Mouse (Mus musculus) stomach, embryonic 15.5 days (tissue): ENCODE data around the gene Lrp4. TPM values are rescaled to one million over a fixed set of nuclear protein-coding genes. Genes with fewer than 3 reads are reported as not detected.

Source experiments
- ATAC-seq: fragments of 200-750 bp; cut with Nextera tagmentation; 2 replicates; pipeline ENCODE4 v1.8.0; 2017; ENCODE audit warnings: low read depth, moderate number of reproducible peaks, moderate TSS enrichment; ENCODE audit not compliant: insufficient read depth, low FRiP score
- H3K27ac ChIP-seq: fragments of 300-500 bp; sonication (generic); 2 replicates; pipeline ENCODE4 v1.5.1; 2015; ENCODE audit warnings: mild to moderate bottlenecking, inconsistent platforms
- H3K27me3 ChIP-seq: fragments of 300-500 bp; sonication (generic); replicated peaks from 2 replicates; pipeline ENCODE4 v1.6.1; 2015; ENCODE audit warnings: inconsistent platforms
- H3K36me3 ChIP-seq: fragments of 300-500 bp; sonication (generic); 2 replicates; pipeline ENCODE4 v1.6.1; 2015; ENCODE audit warnings: inconsistent platforms
- H3K4me1 ChIP-seq: fragments of 300-500 bp; sonication (generic); 2 replicates; pipeline ENCODE4 v1.6.1; 2015; ENCODE audit warnings: inconsistent platforms
- H3K4me2 ChIP-seq: fragments of 300-500 bp; sonication (generic); 2 replicates; pipeline ENCODE4 v1.6.1; 2015; ENCODE audit warnings: mild to moderate bottlenecking, inconsistent platforms
- H3K4me3 ChIP-seq: fragments of 300-500 bp; sonication (generic); replicated peaks from 2 replicates; pipeline ENCODE4 v1.5.1; 2015; ENCODE audit warnings: inconsistent platforms
- H3K9ac ChIP-seq: fragments of 300-500 bp; sonication (generic); 2 replicates; pipeline ENCODE4 v1.6.1; 2015; ENCODE audit warnings: inconsistent platforms
- H3K9me3 ChIP-seq: fragments of 300-500 bp; sonication (generic); 2 replicates; pipeline ENCODE4 v1.6.1; 2016; ENCODE audit warnings: inconsistent platforms
- WGBS: fragments of 180-500 bp; shearing (Covaris S2); methylation state at CpG from one replicate; pipeline ENCODE4 v1.1.7; 2015; 5-methylcytosine and 5-hydroxymethylcytosine counted together
- polyA plus RNA-seq: library from polyadenylated mRNA; unstranded; fragments of >200 nt; fragmentation: Nextera tagmentation; extraction: Ambion mirVana; gene quantifications from 2 replicates; pipeline ENCODE4 v1.2.1, GENCODE M21; 2015

The Lrp4 gene
- polyA plus RNA-seq, 1 experiment from 2014 or later: 6.3 TPM

GRCm38 (mm10) chr2:91437116-91437815 is 20.0 kb upstream of the Lrp4 start:
- H3K4me2 ChIP-seq: no peak overlapping the region
- H3K9ac ChIP-seq: no peak overlapping the region
- no peaks in the 10 kb centered on the region for H3K36me3 ChIP-seq
- H3K4me1 ChIP-seq: no peaks in the 10 kb centered on the region
- no peak for ATAC-seq
- no peaks in the 10 kb centered on the region for H3K9me3 ChIP-seq
- no peaks in the 10 kb centered on the region for H3K27me3 ChIP-seq
- H3K27ac ChIP-seq: no peak overlapping the region
- WGBS: 79% methylated on average over 5 of the region's 5 CpGs
- no peak overlapping the region for H3K4me3 ChIP-seq

GRCm38 (mm10) chr2:91439271-91439670 is 18.0 kb upstream of the Lrp4 start:
- no peak overlapping the region for H3K27ac ChIP-seq
- no peak overlapping the region for H3K4me3 ChIP-seq
- no peak for ATAC-seq
- no peaks in the 10 kb centered on the region for H3K9me3 ChIP-seq
- no peaks in the 10 kb centered on the region for H3K27me3 ChIP-seq
- no peak overlapping the region for H3K4me2 ChIP-seq
- 0 out of 2 replicates have a peak, but pooled peaks cover 4% of the 10 kb centered on the region for H3K4me1 ChIP-seq
- no peak overlapping the region for H3K9ac ChIP-seq
- WGBS: 85% methylated on average over 10 of the region's 10 CpGs
- no peaks in the 10 kb centered on the region for H3K36me3 ChIP-seq

GRCm38 (mm10) chr2:91439876-91440275 is 17.4 kb upstream of the Lrp4 start:
- H3K4me1 ChIP-seq: 0 out of 2 replicates have a peak, but pooled peaks cover 4% of the 10 kb centered on the region
- 71% methylated on average over 1 of the region's 1 CpGs for WGBS

GRCm38 (mm10) chr2:91440686-91441085 is 16.6 kb upstream of the Lrp4 start:
- H3K4me1 ChIP-seq: 0 out of 2 replicates have a peak, but pooled peaks cover 4% of the 10 kb centered on the region

More at GRCm38 (mm10) chr2:91439876-91440275, 17.4 kb upstream of the Lrp4 start:
- Histone ChIP-seq H3K27me3 (no peaks in the 10 kb centered on the region), H3K9me3 (no peaks in the 10 kb centered on the region), H3K4me3 (no peak overlapping the region), H3K27ac (no peak overlapping the region), H3K9ac (no peak overlapping the region), H3K36me3 (no peaks in the 10 kb centered on the region), H3K4me2 (no peak overlapping the region)
- no peak for ATAC-seq

GRCm38 (mm10) chr2:91441715-91442114 is 15.6 kb upstream of the Lrp4 start:
- 53% methylated on average over 2 of the region's 2 CpGs for WGBS
- Histone ChIP-seq H3K36me3 (no peaks in the 10 kb centered on the region), H3K4me3 (no peak overlapping the region), H3K4me2 (no peak overlapping the region), H3K9me3 (no peaks in the 10 kb centered on the region), H3K27ac (no peak overlapping the region), H3K4me1 (0 out of 2 replicates have a peak, but pooled peaks cover 4% of the 10 kb centered on the region), H3K9ac (no peak overlapping the region), H3K27me3 (no peaks in the 10 kb centered on the region)
- ATAC-seq: no peak

More at GRCm38 (mm10) chr2:91440686-91441085, 16.6 kb upstream of the Lrp4 start:
- ATAC-seq: no peak
- Histone ChIP-seq H3K36me3 (no peaks in the 10 kb centered on the region), H3K9me3 (no peaks in the 10 kb centered on the region), H3K4me2 (no peak overlapping the region), H3K4me3 (no peak overlapping the region), H3K27ac (no peak overlapping the region), H3K27me3 (no peaks in the 10 kb centered on the region), H3K9ac (no peak overlapping the region)
- WGBS: 81% methylated on average over 5 of the region's 5 CpGs

GRCm38 (mm10) chr2:91442241-91442640 is 15.1 kb upstream of the Lrp4 start:
- Histone ChIP-seq H3K4me3 (no peak overlapping the region), H3K9me3 (no peaks in the 10 kb centered on the region), H3K27ac (no peak overlapping the region), H3K36me3 (no peaks in the 10 kb centered on the region), H3K9ac (no peak overlapping the region), H3K4me2 (no peak overlapping the region), H3K27me3 (no peaks in the 10 kb centered on the region), H3K4me1 (0 out of 2 replicates have a peak, but pooled peaks cover 4% of the 10 kb centered on the region)
- ATAC-seq: no peak
- 34% methylated on average over 1 of the region's 1 CpGs for WGBS

GRCm38 (mm10) chr2:91444286-91444892 is 12.9 kb upstream of the Lrp4 start, which contains the start of gene 1110051M20Rik:
Gene 1110051M20Rik, minus strand, starts transcription at chr2:91444704.
- no peaks in the 10 kb centered on the region for H3K27me3 ChIP-seq
- H3K9me3 ChIP-seq: no peaks in the 10 kb centered on the region
- peak; percentile 90 for ATAC-seq
- H3K4me2 ChIP-seq: peak within 1 kb of the TSS; percentile 65
- H3K27ac ChIP-seq: no peak within 1 kb of the TSS
- WGBS: under 1% methylated on average over 19 of the region's 19 CpGs
- peak within 1 kb of the TSS; percentile 7; the same call in 1 of the 2 replicates for H3K9ac ChIP-seq
- peak within 1 kb of the TSS; percentile 57 for H3K4me3 ChIP-seq
- H3K36me3 ChIP-seq: no peaks in the 10 kb centered on the region
- 0 out of 2 replicates have a peak, but pooled peaks cover 4% of the 10 kb centered on the region for H3K4me1 ChIP-seq

- H3K27ac ChIP-seq: no peak overlapping the region
- no peaks in the 10 kb centered on the region for H3K4me1 ChIP-seq
- no peak overlapping the region for H3K9ac ChIP-seq
- WGBS: 51% methylated on average over 1 of the region's 1 CpGs
- H3K9me3 ChIP-seq: no peaks in the 10 kb centered on the region
- no peak overlapping the region for H3K4me3 ChIP-seq
- no peaks in the 10 kb centered on the region for H3K27me3 ChIP-seq
- H3K36me3 ChIP-seq: no peaks in the 10 kb centered on the region
- no peak overlapping the region for H3K4me2 ChIP-seq
- no peak for ATAC-seq
Measured at GRCm38 (mm10) chr2:91449662-91450061, 7.6 kb upstream of the Lrp4 start.

- no peaks in the 10 kb centered on the region for H3K27me3 ChIP-seq
- no peak overlapping the region for H3K4me3 ChIP-seq
- no peaks in the 10 kb centered on the region for H3K9me3 ChIP-seq
- no peaks in the 10 kb centered on the region for H3K4me1 ChIP-seq
- ATAC-seq: no peak; the same call in 1 of the 2 replicates
- H3K27ac ChIP-seq: no peak overlapping the region
- H3K36me3 ChIP-seq: no peaks in the 10 kb centered on the region
- no peak overlapping the region for H3K9ac ChIP-seq
- 53% methylated on average over 9 of the region's 9 CpGs for WGBS
- H3K4me2 ChIP-seq: no peak overlapping the region
Measured at GRCm38 (mm10) chr2:91450316-91450715, 7.0 kb upstream of the Lrp4 start.

- H3K4me1 ChIP-seq: peaks cover 7% of the 10 kb centered on the region; the same call in 1 of the 2 replicates
- ATAC-seq: peak; percentile 66
- H3K36me3 ChIP-seq: no peaks in the 10 kb centered on the region
- no peaks in the 10 kb centered on the region for H3K9me3 ChIP-seq
- no peak overlapping the region for H3K9ac ChIP-seq
- no peak overlapping the region for H3K27ac ChIP-seq
- H3K27me3 ChIP-seq: no peaks in the 10 kb centered on the region
- no peak overlapping the region; the same call in 1 of the 2 replicates for H3K4me2 ChIP-seq
- WGBS: 28% methylated on average over 8 of the region's 8 CpGs
- H3K4me3 ChIP-seq: no peak overlapping the region
Measured at GRCm38 (mm10) chr2:91452658-91453057, 4.7 kb upstream of the Lrp4 start.

GRCm38 (mm10) chr2:91453231-91454075 is 3.9 kb upstream of the Lrp4 start:
- Histone ChIP-seq H3K36me3 (no peaks in the 10 kb centered on the region), H3K27ac (no peak overlapping the region), H3K9ac (no peak overlapping the region), H3K4me1 (peaks cover 7% of the 10 kb centered on the region; the same call in 1 of the 2 replicates), H3K9me3 (no peaks in the 10 kb centered on the region), H3K4me3 (no peak overlapping the region), H3K4me2 (no peak overlapping the region), H3K27me3 (no peaks in the 10 kb centered on the region)
- ATAC-seq: no peak
- 64% methylated on average over 9 of the region's 9 CpGs for WGBS
